Mouse (Mus musculus) lung, postnatal 25 days (tissue): ENCODE data around the gene Rpl26.

Experiments
- DNase-seq: peaks from one replicate; pipeline ENCODE4 v3.0.0; 2022; ENCODE audit warnings: low spot score

Gene Rpl26

GRCm38 (mm10) chr11:68901351-68902046, at the start of gene Rpl26:
Rpl26 (plus strand) TSS chr11:68901583.
- DNase-seq: peak; percentile 99

- no peak for DNase-seq
These were observed 49.5 kb upstream of the Rpl26 start for GRCm38 (mm10) chr11:68851644-68852485.

- DNase-seq: peak; percentile 82
These were observed 48.9 kb upstream of the Rpl26 start for GRCm38 (mm10) chr11:68852486-68852901.

- peak; percentile 100 for DNase-seq
These were observed 48.4 kb upstream of the Rpl26 start for GRCm38 (mm10) chr11:68852932-68853409.

- peak; percentile 83 for DNase-seq
These were observed 47.6 kb upstream of the Rpl26 start for GRCm38 (mm10) chr11:68853611-68854401.

- no peak for DNase-seq
These were observed 46.8 kb upstream of the Rpl26 start for GRCm38 (mm10) chr11:68854621-68855020.

GRCm38 (mm10) chr11:68857329-68857728, 44.1 kb upstream of the Rpl26 start:
- no peak for DNase-seq

- DNase-seq: no peak
These were observed 41.3 kb upstream of the Rpl26 start for GRCm38 (mm10) chr11:68859943-68860593.

GRCm38 (mm10) chr11:68862260-68862659, 39.1 kb upstream of the Rpl26 start:
- DNase-seq: no peak

- peak; percentile 39 for DNase-seq
These were observed 37.7 kb upstream of the Rpl26 start for GRCm38 (mm10) chr11:68863631-68864091.

GRCm38 (mm10) chr11:68864544-68865189, 36.7 kb upstream of the Rpl26 start:
- DNase-seq: peak; percentile 94

- no peak for DNase-seq
These were observed 30.1 kb upstream of the Rpl26 start for GRCm38 (mm10) chr11:68871277-68871676.

- peak; percentile 92 for DNase-seq
These were observed 29.6 kb upstream of the Rpl26 start, which contains the start of gene Ndel1 for GRCm38 (mm10) chr11:68871748-68872147. Ndel1 (minus strand) TSS chr11:68871858.

GRCm38 (mm10) chr11:68874841-68875240, 26.5 kb upstream of the Rpl26 start:
- DNase-seq: peak; percentile 80

- no peak for DNase-seq
These were observed 22.6 kb upstream of the Rpl26 start for GRCm38 (mm10) chr11:68878811-68879210.

- DNase-seq: no peak
These were observed 19.3 kb upstream of the Rpl26 start for GRCm38 (mm10) chr11:68882107-68882506.

- DNase-seq: no peak
These were observed 17.5 kb upstream of the Rpl26 start for GRCm38 (mm10) chr11:68883843-68884242.

GRCm38 (mm10) chr11:68884368-68884767, 17.0 kb upstream of the Rpl26 start:
- DNase-seq: no peak

GRCm38 (mm10) chr11:68886091-68886490, 15.3 kb upstream of the Rpl26 start:
- no peak for DNase-seq

GRCm38 (mm10) chr11:68888253-68888652, 13.1 kb upstream of the Rpl26 start, which contains the start of gene Rnf222:
Rnf222 (plus strand) TSS chr11:68888553.
- no peak for DNase-seq

- no peak for DNase-seq
These were observed 12.7 kb upstream of the Rpl26 start for GRCm38 (mm10) chr11:68888653-68889052.
